Mouse (Mus musculus): ENCODE data around the gene Ccdc122. TPM values are rescaled to one million over a fixed set of nuclear protein-coding genes. Genes with fewer than 3 reads are reported as not detected.
"Not testable (repeated sequence)": the region's sequence is repeated elsewhere in the genome, so short reads cannot be mapped to it uniquely, and the experiment has no call there.

The Ccdc122 gene
- polyA plus RNA-seq, 1 experiment from 2014 or later: 1.7 TPM

- H3K4me1 ChIP-seq (replicated peaks; ENCODE audit: control insufficient read depth, insufficient read depth, low read length): no peaks in the 10 kb centered on the region
- H3K4me3 ChIP-seq (ENCODE audit: low read depth, low read length): no peak overlapping the region
- ATAC-seq (replicated peaks; ENCODE audit: low FRiP score) (no peak), DNase-seq (ENCODE audit: low spot score) (no peak)
- no peaks in the 10 kb centered on the region for H3K36me3 ChIP-seq (ENCODE audit: control insufficient read depth, insufficient read depth, low read length)
- H3K9ac ChIP-seq (ENCODE audit: low read length): no peak overlapping the region
- no peaks in the 10 kb centered on the region for H3K27me3 ChIP-seq (ENCODE audit: control insufficient read depth, insufficient read depth, low read length)
- H3K27ac ChIP-seq (ENCODE audit: low read depth, low read length): no peak overlapping the region
- no peak overlapping the region for H3K4me2 ChIP-seq (ENCODE audit: low read depth, low read length, severe bottlenecking)
- no peaks in the 10 kb centered on the region for H3K9me3 ChIP-seq (ENCODE audit: control insufficient read depth, low read length)
Observed at GRCm38 (mm10) chr14:77053288-77053687, 16.7 kb downstream of the Ccdc122 start.

GRCm38 (mm10) chr14:77069361-77069760 lies 32.8 kb downstream of the Ccdc122 start:
- WGBS: 97% methylated on average over 1 of the region's 1 CpGs
- Histone ChIP-seq H3K9ac (ENCODE audit: low read length) (no peak overlapping the region), H3K36me3 (ENCODE audit: control insufficient read depth, insufficient read depth, low read length) (no peaks in the 10 kb centered on the region), H3K4me1 (replicated peaks; ENCODE audit: control insufficient read depth, insufficient read depth, low read length) (no peaks in the 10 kb centered on the region), H3K27ac (ENCODE audit: low read depth, low read length) (no peak overlapping the region), H3K4me2 (ENCODE audit: low read depth, low read length, severe bottlenecking) (no peak overlapping the region), H3K9me3 (ENCODE audit: control insufficient read depth, low read length) (no peaks in the 10 kb centered on the region), H3K4me3 (ENCODE audit: low read depth, low read length) (no peak overlapping the region), H3K27me3 (ENCODE audit: control insufficient read depth, insufficient read depth, low read length) (no peaks in the 10 kb centered on the region)
- ATAC-seq (replicated peaks; ENCODE audit: low FRiP score): no peak
- DNase-seq (ENCODE audit: low spot score): no peak

GRCm38 (mm10) chr14:77081248-77081647 lies 44.7 kb downstream of the Ccdc122 start:
- 91% methylated on average over 5 of the region's 5 CpGs for WGBS
- no peaks in the 10 kb centered on the region for H3K4me1 ChIP-seq (replicated peaks; ENCODE audit: control insufficient read depth, insufficient read depth, low read length)
- ATAC-seq (replicated peaks; ENCODE audit: low FRiP score): no peak
- no peaks in the 10 kb centered on the region for H3K36me3 ChIP-seq (ENCODE audit: control insufficient read depth, insufficient read depth, low read length)
- no peaks in the 10 kb centered on the region for H3K9me3 ChIP-seq (ENCODE audit: control insufficient read depth, low read length)
- no peaks in the 10 kb centered on the region for H3K27me3 ChIP-seq (ENCODE audit: control insufficient read depth, insufficient read depth, low read length)
- H3K9ac ChIP-seq (ENCODE audit: low read length): no peak overlapping the region
- DNase-seq (ENCODE audit: low spot score): no peak
- H3K27ac ChIP-seq (ENCODE audit: low read depth, low read length): no peak overlapping the region
- H3K4me3 ChIP-seq (ENCODE audit: low read depth, low read length): no peak overlapping the region
- H3K4me2 ChIP-seq (ENCODE audit: low read depth, low read length, severe bottlenecking): no peak overlapping the region

- H3K4me2 ChIP-seq (ENCODE audit: low read depth, low read length, severe bottlenecking): no peak overlapping the region
- 74% methylated on average over 2 of the region's 2 CpGs for WGBS
- DNase-seq (ENCODE audit: low spot score) (no peak), ATAC-seq (replicated peaks; ENCODE audit: low FRiP score) (no peak)
- H3K27me3 ChIP-seq (ENCODE audit: control insufficient read depth, insufficient read depth, low read length): no peaks in the 10 kb centered on the region
- no peaks in the 10 kb centered on the region for H3K4me1 ChIP-seq (replicated peaks; ENCODE audit: control insufficient read depth, insufficient read depth, low read length)
- no peaks in the 10 kb centered on the region for H3K9me3 ChIP-seq (ENCODE audit: control insufficient read depth, low read length)
- no peak overlapping the region for H3K4me3 ChIP-seq (ENCODE audit: low read depth, low read length)
- no peak overlapping the region for H3K9ac ChIP-seq (ENCODE audit: low read length)
- H3K27ac ChIP-seq (ENCODE audit: low read depth, low read length): no peak overlapping the region
- no peaks in the 10 kb centered on the region for H3K36me3 ChIP-seq (ENCODE audit: control insufficient read depth, insufficient read depth, low read length)
Observed at GRCm38 (mm10) chr14:77100285-77100684, 63.7 kb downstream of the Ccdc122 start.

GRCm38 (mm10) chr14:77110622-77111021 lies 74.0 kb downstream of the Ccdc122 start:
- H3K27ac ChIP-seq (ENCODE audit: low read depth, low read length); H3K27me3 ChIP-seq (ENCODE audit: control insufficient read depth, insufficient read depth, low read length); H3K4me1 ChIP-seq (replicated peaks; ENCODE audit: control insufficient read depth, insufficient read depth, low read length); ATAC-seq (replicated peaks; ENCODE audit: low FRiP score); H3K4me2 ChIP-seq (ENCODE audit: low read depth, low read length, severe bottlenecking); H3K36me3 ChIP-seq (ENCODE audit: control insufficient read depth, insufficient read depth, low read length); H3K9me3 ChIP-seq (ENCODE audit: control insufficient read depth, low read length); H3K4me3 ChIP-seq (ENCODE audit: low read depth, low read length); DNase-seq (ENCODE audit: low spot score); H3K9ac ChIP-seq (ENCODE audit: low read length): not testable (repeated sequence)
- WGBS: 87% methylated on average over 5 of the region's 5 CpGs

GRCm38 (mm10) chr14:77130612-77131011 lies 94.0 kb downstream of the Ccdc122 start:
- H3K4me3 ChIP-seq (ENCODE audit: low read depth, low read length): no peak overlapping the region
- no peaks in the 10 kb centered on the region for H3K9me3 ChIP-seq (ENCODE audit: control insufficient read depth, low read length)
- WGBS: 93% methylated on average over 5 of the region's 5 CpGs
- H3K4me2 ChIP-seq (ENCODE audit: low read depth, low read length, severe bottlenecking): no peak overlapping the region
- DNase-seq (ENCODE audit: low spot score) (no peak), ATAC-seq (replicated peaks; ENCODE audit: low FRiP score) (no peak)
- H3K4me1 ChIP-seq (replicated peaks; ENCODE audit: control insufficient read depth, insufficient read depth, low read length): no peaks in the 10 kb centered on the region
- H3K27me3 ChIP-seq (ENCODE audit: control insufficient read depth, insufficient read depth, low read length): no peaks in the 10 kb centered on the region
- H3K36me3 ChIP-seq (ENCODE audit: control insufficient read depth, insufficient read depth, low read length): no peaks in the 10 kb centered on the region
- H3K27ac ChIP-seq (ENCODE audit: low read depth, low read length): no peak overlapping the region
- no peak overlapping the region for H3K9ac ChIP-seq (ENCODE audit: low read length)

- Histone ChIP-seq H3K9ac (ENCODE audit: low read length) (no peak overlapping the region), H3K4me2 (ENCODE audit: low read depth, low read length, severe bottlenecking) (no peak overlapping the region), H3K4me1 (replicated peaks; ENCODE audit: control insufficient read depth, insufficient read depth, low read length) (no peaks in the 10 kb centered on the region), H3K4me3 (ENCODE audit: low read depth, low read length) (no peak overlapping the region), H3K27ac (ENCODE audit: low read depth, low read length) (no peak overlapping the region), H3K36me3 (ENCODE audit: control insufficient read depth, insufficient read depth, low read length) (no peaks in the 10 kb centered on the region), H3K9me3 (ENCODE audit: control insufficient read depth, low read length) (no peaks in the 10 kb centered on the region), H3K27me3 (ENCODE audit: control insufficient read depth, insufficient read depth, low read length) (no peaks in the 10 kb centered on the region)
- no peak for ATAC-seq (replicated peaks; ENCODE audit: low FRiP score)
- 49% methylated on average over 6 of the region's 6 CpGs for WGBS
- DNase-seq (ENCODE audit: low spot score): no peak
Observed at GRCm38 (mm10) chr14:77136936-77137335, 100.4 kb downstream of the Ccdc122 start.

GRCm38 (mm10) chr14:77141324-77142282 lies 105.0 kb downstream of the Ccdc122 start:
- no peak overlapping the region for H3K4me3 ChIP-seq (ENCODE audit: low read depth, low read length)
- WGBS: 33% methylated on average over 17 of the region's 17 CpGs

GRCm38 (mm10) chr14:77145103-77145502 lies 108.5 kb downstream of the Ccdc122 start:
- H3K27ac ChIP-seq (ENCODE audit: low read depth, low read length): no peak overlapping the region
- H3K9me3 ChIP-seq (ENCODE audit: control insufficient read depth, low read length): no peaks in the 10 kb centered on the region
- H3K27me3 ChIP-seq (ENCODE audit: control insufficient read depth, insufficient read depth, low read length): no peaks in the 10 kb centered on the region
- ATAC-seq (replicated peaks; ENCODE audit: low FRiP score): no peak
- H3K4me3 ChIP-seq (ENCODE audit: low read depth, low read length): no peak overlapping the region
- H3K9ac ChIP-seq (ENCODE audit: low read length): no peak overlapping the region
- no peak overlapping the region for H3K4me2 ChIP-seq (ENCODE audit: low read depth, low read length, severe bottlenecking)
- no peak for DNase-seq (ENCODE audit: low spot score)
- 91% methylated on average over 4 of the region's 4 CpGs for WGBS
- no peaks in the 10 kb centered on the region for H3K4me1 ChIP-seq (replicated peaks; ENCODE audit: control insufficient read depth, insufficient read depth, low read length)
- H3K36me3 ChIP-seq (ENCODE audit: control insufficient read depth, insufficient read depth, low read length): no peaks in the 10 kb centered on the region

More at GRCm38 (mm10) chr14:77141324-77142282, 105.0 kb downstream of the Ccdc122 start:
- peak; percentile 79 for ATAC-seq (replicated peaks; ENCODE audit: low FRiP score)
- Histone ChIP-seq H3K9ac (ENCODE audit: low read length) (no peak overlapping the region), H3K4me1 (replicated peaks; ENCODE audit: control insufficient read depth, insufficient read depth, low read length) (no peaks in the 10 kb centered on the region), H3K36me3 (ENCODE audit: control insufficient read depth, insufficient read depth, low read length) (no peaks in the 10 kb centered on the region), H3K4me2 (ENCODE audit: low read depth, low read length, severe bottlenecking) (no peak overlapping the region), H3K27ac (ENCODE audit: low read depth, low read length) (no peak overlapping the region), H3K9me3 (ENCODE audit: control insufficient read depth, low read length) (no peaks in the 10 kb centered on the region), H3K27me3 (ENCODE audit: control insufficient read depth, insufficient read depth, low read length) (no peaks in the 10 kb centered on the region)
- peak; percentile 87 for DNase-seq (ENCODE audit: low spot score)

Measured in forebrain, embryonic 11.5 days (tissue).